Mouse (Mus musculus) neural tube, embryonic 10.5 days (tissue): ENCODE results near the gene Sult1a1.

Experiments
- DNase-seq: peaks from one replicate; pipeline ENCODE4 v3.0.0-alpha.2; 2017; ENCODE audit warnings: low spot score; ENCODE audit errors: extremely low spot score

Sult1a1 gene

DNA sequence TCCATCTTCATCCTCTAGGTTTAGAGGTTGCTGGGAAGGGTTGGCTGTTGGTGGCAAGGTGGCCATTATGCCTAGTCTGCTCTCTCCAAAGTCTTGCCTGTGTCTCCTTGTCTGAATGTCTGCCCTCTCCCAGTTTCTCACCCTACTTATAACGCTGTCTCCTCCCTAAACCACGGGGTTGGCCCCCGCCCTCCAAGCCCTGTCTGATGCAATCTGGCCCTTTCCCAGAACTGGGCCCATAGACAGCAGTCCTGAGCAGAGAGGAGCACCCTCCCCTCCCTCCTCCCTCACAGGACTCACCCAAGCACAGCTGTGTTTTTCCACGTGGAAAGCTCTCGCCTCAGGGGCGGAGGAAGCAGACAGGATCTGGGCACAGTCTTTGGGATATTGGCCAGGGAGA lies 50.9 kb downstream of the Sult1a1 start:
- DNase-seq, result no peak

DNA sequence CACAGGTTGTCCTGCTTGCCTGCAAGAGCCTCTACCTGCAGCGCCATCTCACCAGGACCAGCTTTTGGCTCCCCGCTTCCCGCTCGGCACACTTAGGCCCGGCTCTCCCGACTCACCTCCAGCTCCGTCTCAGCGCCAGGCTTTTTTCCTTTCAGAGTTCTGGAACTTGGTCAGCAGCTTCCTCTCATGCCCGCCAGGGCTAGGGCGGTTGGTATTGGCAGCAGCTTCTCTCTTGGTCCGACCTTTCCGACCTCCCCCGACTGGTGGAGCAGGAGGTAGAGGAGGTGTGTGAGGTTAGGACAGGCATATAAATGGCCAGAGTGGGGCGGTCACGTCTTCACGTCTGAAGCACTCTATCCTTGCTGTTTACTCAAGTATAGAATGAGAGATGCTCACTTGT lies 51.5 kb downstream of the Sult1a1 start:
- no peak for DNase-seq

DNA sequence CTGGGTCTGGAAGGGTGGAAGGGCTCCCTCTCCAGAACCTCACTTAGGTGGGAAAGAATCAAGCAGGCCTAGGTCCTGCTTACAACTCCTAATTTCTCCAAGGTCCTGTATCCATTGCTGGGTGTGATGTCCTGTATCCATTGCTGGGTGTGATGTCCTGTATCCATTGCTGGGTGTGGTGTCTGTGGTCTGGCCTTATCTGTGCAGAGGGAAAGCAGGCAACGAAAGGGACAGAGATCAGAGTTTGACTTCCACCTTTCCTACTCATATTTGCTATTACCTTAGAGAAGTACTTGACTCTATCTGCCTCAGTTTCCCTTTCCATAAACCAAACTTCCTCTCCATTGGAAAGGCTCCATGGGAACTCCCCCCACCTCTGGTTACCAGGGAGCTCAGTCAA lies 52.9 kb downstream of the Sult1a1 start:
- no peak for DNase-seq
